Mouse (Mus musculus) ES-E14 (cell line): ENCODE data around the gene Eogt. TPM values are rescaled to one million over a fixed set of nuclear protein-coding genes. Genes with fewer than 3 reads are reported as not detected.
A peak's percentile ranks its signal among the peaks of the same experiment; 100 is the strongest.

ENCODE experiments used
- DNase-seq: peaks from one replicate; pipeline ENCODE4 v3.0.0-alpha.2; 2013; ENCODE audit warnings: low read depth, low spot score
- H3K27ac ChIP-seq: 2 replicates; pipeline ENCODE4 v1.5.1; 2012; ENCODE audit warnings: low read depth, mild to moderate bottlenecking, low read length, moderate library complexity, mixed read lengths; ENCODE audit not compliant: poor library complexity, insufficient read depth, severe bottlenecking
- H3K36me3 ChIP-seq: 2 replicates; pipeline ENCODE4 v1.6.1; 2012; ENCODE audit warnings: mild to moderate bottlenecking, low read length, moderate library complexity, mixed read lengths; ENCODE audit not compliant: control insufficient read depth, poor library complexity, insufficient read depth, severe bottlenecking
- H3K4me1 ChIP-seq, 2 experiments: fragments of 150-350 bp in 1 of 2; sonication (generic) in 1 of 2; 2 replicates each; pipeline ENCODE4 v1.6.1; 2012; ENCODE audit warnings: low read length in 2 of 2, mild to moderate bottlenecking in 1 of 2, mixed read lengths in 1 of 2; ENCODE audit not compliant: control insufficient read depth in 2 of 2, insufficient read depth in 2 of 2, poor library complexity in 1 of 2
- H3K4me3 ChIP-seq, 2 experiments: fragments of 150-350 bp in 1 of 2; sonication (generic) in 1 of 2; 2 replicates each; pipeline ENCODE4 v1.5.1; 2012; ENCODE audit warnings: low read length in 2 of 2, low read depth in 1 of 2, mild to moderate bottlenecking in 1 of 2, mixed read lengths in 1 of 2; ENCODE audit not compliant: insufficient read depth in 1 of 2, poor library complexity in 1 of 2, severe bottlenecking in 1 of 2
- H3K9ac ChIP-seq: 2 replicates; pipeline ENCODE4 v1.6.1; 2012; ENCODE audit warnings: low read depth, mild to moderate bottlenecking, low read length, mixed read lengths; ENCODE audit not compliant: poor library complexity, insufficient read depth, severe bottlenecking
- H3K9me3 ChIP-seq: fragments of 150-350 bp; sonication (generic); 2 replicates; pipeline ENCODE4 v1.6.1; 2012; ENCODE audit warnings: low read depth, mild to moderate bottlenecking, low read length; ENCODE audit not compliant: control insufficient read depth, insufficient read depth
- CHD2 ChIP-seq: IDR thresholded peaks from 2 replicates; pipeline ENCODE4 v1.6.1; 2014; ENCODE audit warnings: mild to moderate bottlenecking, low read depth, low read length, inconsistent platforms
- HCFC1 ChIP-seq: IDR thresholded peaks from 2 replicates; pipeline ENCODE4 v1.6.1; 2012; ENCODE audit warnings: low read length, inconsistent platforms, borderline replicate concordance; ENCODE audit not compliant: insufficient read depth
- MAFK ChIP-seq: IDR thresholded peaks from 2 replicates; pipeline ENCODE4 v1.6.1; 2014; ENCODE audit warnings: mild to moderate bottlenecking, low read depth, low read length, inconsistent platforms; ENCODE audit not compliant: insufficient read depth
- ZC3H11A ChIP-seq: IDR thresholded peaks from 2 replicates; pipeline ENCODE4 v1.6.1; 2012; ENCODE audit warnings: low read depth, mild to moderate bottlenecking, inconsistent platforms, low read length, borderline replicate concordance
- ZNF384 ChIP-seq: IDR thresholded peaks from 2 replicates; pipeline ENCODE4 v1.6.1; 2012; ENCODE audit warnings: low read depth, low read length, inconsistent platforms
- in situ Hi-C, 2 experiments: fragments of 600-800 bp; cut with MboI; formaldehyde crosslinking; loops; one replicate each; pipeline ENCODE4 v1.15.1; 2025; ENCODE audit warnings: low sequenced_read_pairs in 2 of 2, inconsistent platforms in 1 of 2; ENCODE audit not compliant: unreplicated experiment in 2 of 2
- total RNA-seq: library from RNA; depleted of rRNA; stranded (reverse); fragments of 300-350 nt; gene quantifications from 2 replicates; pipeline ENCODE4 v1.2.3, GENCODE M21; 2012

Gene Eogt
- total RNA-seq, 1 experiment = 7.7 TPM

GRCm38 (mm10) chr6:97150156-97150555 is 1.2 kb upstream of the Eogt start:
- no peak overlapping the region for H3K4me3 ChIP-seq
- in situ Hi-C loops = no loop called here
- TF ChIP-seq HCFC1 (no peak), ZNF384 (no peak), MAFK (no peak), CHD2 (no peak), ZC3H11A (no peak)
- no peaks in the 10 kb centered on the region; a peak in 1 of 4 replicates for H3K4me1 ChIP-seq
- DNase-seq = no peak
- no peaks in the 10 kb centered on the region; the same call in 1 of the 2 replicates for H3K36me3 ChIP-seq
- no peak overlapping the region for H3K27ac ChIP-seq
- H3K9ac ChIP-seq = no peak overlapping the region
- H3K9me3 ChIP-seq = no peaks in the 10 kb centered on the region

- no peak for TF ChIP-seq ZC3H11A
- no peak for DNase-seq
- Histone ChIP-seq H3K9ac (no peak overlapping the region), H3K36me3 (no peaks in the 10 kb centered on the region; the same call in 1 of the 2 replicates), H3K4me1 (no peaks in the 10 kb centered on the region; a peak in 1 of 4 replicates), H3K27ac (no peak overlapping the region), H3K9me3 (no peaks in the 10 kb centered on the region), H3K4me3 (no peak overlapping the region)
- in situ Hi-C loops = no loop called here
Measured at GRCm38 (mm10) chr6:97149721-97150120, 739 bp upstream of the Eogt start.

- no peak overlapping the region for H3K27ac ChIP-seq
- TF ChIP-seq ZNF384 (no peak), ZC3H11A (no peak), MAFK (no peak), HCFC1 (no peak), CHD2 (no peak)
- DNase-seq = no peak
- H3K9ac ChIP-seq = peak overlapping the region; percentile 86
- H3K9me3 ChIP-seq = no peaks in the 10 kb centered on the region
- in situ Hi-C loops = no loop called here
- no peaks in the 10 kb centered on the region; a peak in 1 of 4 replicates for H3K4me1 ChIP-seq
- H3K36me3 ChIP-seq = no peaks in the 10 kb centered on the region
- H3K4me3 ChIP-seq = peak overlapping the region; percentile 80 to 82
Measured at GRCm38 (mm10) chr6:97147755-97148382, 1.1 kb downstream of the Eogt start.

- Histone ChIP-seq H3K9ac (no peak overlapping the region), H3K36me3 (no peaks in the 10 kb centered on the region), H3K4me1 (peaks cover 2 to 4% of the 10 kb centered on the region in 2 experiments; a peak in 1 of 4 replicates), H3K27ac (no peak overlapping the region), H3K4me3 (no peak overlapping the region), H3K9me3 (no peaks in the 10 kb centered on the region)
- no peak for DNase-seq
- TF ChIP-seq ZC3H11A (no peak), MAFK (no peak)
- in situ Hi-C loops = no loop called here
Measured at GRCm38 (mm10) chr6:97145156-97145555, 3.8 kb downstream of the Eogt start.

GRCm38 (mm10) chr6:97144359-97144758 is 4.6 kb downstream of the Eogt start:
- no peak overlapping the region for H3K9ac ChIP-seq
- H3K9me3 ChIP-seq = no peaks in the 10 kb centered on the region
- H3K27ac ChIP-seq = no peak overlapping the region
- TF ChIP-seq MAFK = no peak
- no peak overlapping the region for H3K4me3 ChIP-seq
- DNase-seq = no peak
- in situ Hi-C loops = no loop called here
- peaks cover 2 to 4% of the 10 kb centered on the region in 2 experiments; a peak in 1 of 4 replicates for H3K4me1 ChIP-seq
- no peaks in the 10 kb centered on the region for H3K36me3 ChIP-seq
